Mouse (Mus musculus) heart, adult 2 months (tissue): ENCODE results near the gene Ilvbl.

Experiments used
- CTCF ChIP-seq: fragments of 200-600 bp; IDR thresholded peaks from 2 replicates; pipeline ENCODE4 v1.8.1; 2022; ENCODE audit warnings: antibody characterized with exemption, mild to moderate bottlenecking, moderate library complexity
- EP300 ChIP-seq: fragments of 200-500 bp; IDR thresholded peaks from 2 replicates; pipeline ENCODE4 v1.6.1; 2011; ENCODE audit warnings: low read depth, low read length, control low read depth; ENCODE audit not compliant: insufficient read depth
- POLR2A ChIP-seq: fragments of 200-500 bp; IDR thresholded peaks from 2 replicates; pipeline ENCODE4 v1.6.1; 2011; ENCODE audit warnings: mild to moderate bottlenecking, low read depth, low read length, control low read depth; ENCODE audit not compliant: insufficient read depth

GRCm38 (mm10) chr10:78586026-78586425 lies 11.9 kb downstream of the Ilvbl start:
- TF ChIP-seq POLR2A (no peak), CTCF (no peak), EP300 (no peak)
